Mouse (Mus musculus) spleen, adult 12 weeks (tissue): ENCODE measurements around the gene Acadvl.

ENCODE experiments used
- DNase-seq: peaks from one replicate; pipeline ENCODE4 v3.0.0; 2022; ENCODE audit warnings: low spot score

Acadvl gene

GRCm38 (mm10) chr11:69980196-69981140, 34.7 kb downstream of the Acadvl start:
- peak; percentile 95 for DNase-seq

- DNase-seq, result no peak
These were observed 35.4 kb downstream of the Acadvl start for GRCm38 (mm10) chr11:69979827-69980195.

GRCm38 (mm10) chr11:69976271-69976670, 38.9 kb downstream of the Acadvl start:
- DNase-seq, result no peak

GRCm38 (mm10) chr11:69974907-69975306, 40.3 kb downstream of the Acadvl start:
- no peak for DNase-seq

GRCm38 (mm10) chr11:69970775-69971174, 44.4 kb downstream of the Acadvl start:
- DNase-seq, result no peak

GRCm38 (mm10) chr11:69970222-69970621, 45.0 kb downstream of the Acadvl start:
- no peak for DNase-seq

- DNase-seq, result no peak
These were observed 46.4 kb downstream of the Acadvl start for GRCm38 (mm10) chr11:69968793-69969192.

- no peak for DNase-seq
These were observed 48.2 kb downstream of the Acadvl start for GRCm38 (mm10) chr11:69966860-69967517.

GRCm38 (mm10) chr11:69966006-69966859, 49.0 kb downstream of the Acadvl start:
- no peak for DNase-seq

- no peak for DNase-seq
These were observed 49.8 kb downstream of the Acadvl start for GRCm38 (mm10) chr11:69965271-69966005.

GRCm38 (mm10) chr11:69964650-69965270, 50.5 kb downstream of the Acadvl start, which contains the start of gene Cldn7:
Cldn7 (plus strand) TSS chr11:69964779.
- DNase-seq, result no peak

- no peak for DNase-seq
These were observed 53.4 kb downstream of the Acadvl start for GRCm38 (mm10) chr11:69961841-69962240.

- DNase-seq, result no peak
These were observed 54.6 kb downstream of the Acadvl start for GRCm38 (mm10) chr11:69960616-69961015.
